Comparison of ENCODE assay signal across 8 mouse cellular contexts in the genomic region with DNA sequence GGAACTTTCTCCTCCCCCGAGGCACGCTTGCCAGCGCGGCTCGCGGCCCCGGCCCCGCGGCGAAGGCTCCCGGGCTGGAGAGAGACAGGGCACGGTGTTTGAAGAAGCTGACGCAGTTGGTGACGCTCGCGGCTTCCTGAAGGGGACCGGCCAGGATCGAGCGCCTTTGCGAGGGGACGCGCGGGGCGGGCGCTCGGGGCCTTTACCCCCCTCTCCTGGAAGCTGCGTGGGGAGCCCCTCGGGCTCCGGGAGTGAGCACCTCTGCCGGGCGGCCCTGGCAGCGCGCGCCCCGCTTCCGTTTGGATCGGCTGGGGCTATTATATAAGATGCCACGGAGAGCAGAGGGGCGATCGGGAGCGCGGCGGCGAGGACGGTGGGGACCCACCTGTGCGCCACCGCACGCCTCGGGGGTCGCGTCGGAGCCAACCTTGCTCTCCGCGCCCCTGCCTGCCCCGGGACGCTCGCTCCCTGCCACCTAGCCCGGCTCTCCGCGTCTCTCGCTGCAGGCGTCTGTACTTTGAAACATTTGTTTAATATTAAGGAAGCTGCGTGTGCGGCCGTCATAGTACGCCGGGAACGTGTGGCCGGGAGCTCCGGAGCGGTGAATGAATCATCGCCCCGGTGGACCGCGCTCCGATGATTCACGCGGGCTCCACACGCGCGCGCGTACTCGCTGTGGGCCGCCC. TPM values are rescaled to one million over a fixed set of nuclear protein-coding genes. Genes with fewer than 3 reads are reported as not detected.
DNase-seq lines count a peak whose midpoint lies in the region; ATAC-seq and TF ChIP-seq lines count a peak whose summit lies in the region.

No protein-coding gene starts in this region.

- H3K4me1 ChIP-seq in hindbrain, embryonic 13.5 days (replicated peaks): peaks cover 10% of the 10 kb centered on the region

- CTCF ChIA-PET in Patski (lab: Charles Lee): interaction anchor here (1.5 to 1.6 kb wide), 2 partner anchors 14 to 71 kb away, joined by 3 read pairs; no protein-coding TSS in a partner anchor

- H3K36me3 ChIP-seq in hindbrain, embryonic 13.5 days: no peaks in the 10 kb centered on the region

- H3K27me3 ChIP-seq in Patski: peaks cover 20% of the 10 kb centered on the region
- peaks cover 64% of the 10 kb centered on the region for H3K27me3 ChIP-seq in hindbrain, embryonic 13.5 days

- H3K27ac ChIP-seq in hindbrain, embryonic 13.5 days: peak overlapping the region; percentile 4; the same call in 1 of the 2 replicates

- POLR2A ChIA-PET in Patski (lab: Charles Lee): no interaction called here

- H3K4me2 ChIP-seq in hindbrain, embryonic 13.5 days: peak overlapping the region; percentile 98

- peak; percentile 68 for ATAC-seq in Patski
- peak; percentile 84 for ATAC-seq in hindbrain, embryonic 13.5 days (ENCODE audit: low FRiP score)

- WGBS in hindbrain, embryonic 13.5 days: under 1% methylated on average over 83 of the region's 85 CpGs

- H3K9ac ChIP-seq in hindbrain, embryonic 13.5 days: peak overlapping the region; percentile 72

- TF ChIP-seq CTCF in Patski (IDR thresholded peaks at IDR 0.05): no peak

- DNase-seq in Patski (ENCODE audit: low read depth, low spot score): no peak
- peak; percentile 74 for DNase-seq in cerebellum, adult 9-11 months
- DNase-seq in frontal cortex, postnatal 25 days (ENCODE audit: low spot score in 2 of 2): peak; percentile 48
- peak; percentile 42 to 56 for DNase-seq in layer of hippocampus, postnatal 25 days (ENCODE audit: extremely low spot score in 1 of 2, low spot score in 1 of 2)
- DNase-seq in lung, postnatal 10 days: peak; percentile 55
- DNase-seq in ovary, postnatal 36 days (ENCODE audit: low spot score): peak; percentile 44
- DNase-seq in thymus, postnatal 10 days (ENCODE audit: low spot score in 2 of 2): peak; percentile 53 to 67

- H3K9me3 ChIP-seq in hindbrain, embryonic 13.5 days: no peaks in the 10 kb centered on the region

- in situ Hi-C loops in Patski (cut with MboI; ENCODE audit: low pct_unique_long_range_greater_than_20kb): no loop called here

- peak overlapping the region; percentile 83 for H3K4me3 ChIP-seq in hindbrain, embryonic 13.5 days

RNA-seq across cellular contexts. Expression of a gene that starts 0.8 kb away (rescaled TPM):
- polyA plus RNA-seq in Patski (2021): 13.3 TPM
- polyA plus RNA-seq in hindbrain, embryonic 13.5 days (2015; fragmentation: Nextera tagmentation; extraction: Ambion mirVana): 8.1 and 9.2 TPM in 2 replicates
- 10 to 100 TPM; 15.4 to 16.2 TPM for total RNA-seq in layer of hippocampus, postnatal 25 days (2021)
